Mouse (Mus musculus): ENCODE results near the gene 1600015I10Rik.
"Not testable (repeated sequence)": the region's sequence is repeated elsewhere in the genome, so short reads cannot be mapped to it uniquely, and the experiment has no call there.

The 1600015I10Rik gene

GRCm38 (mm10) chr6:48966696-48967095, 37.0 kb downstream of the 1600015I10Rik start:
- in situ Hi-C loops (cut with MseI, MboI), result not testable (repeated sequence)

- in situ Hi-C loops (cut with MseI, MboI), result no loop called here
Measured at GRCm38 (mm10) chr6:48967868-48968267, 38.2 kb downstream of the 1600015I10Rik start.

GRCm38 (mm10) chr6:48974663-48975062, 45.0 kb downstream of the 1600015I10Rik start, which contains the start of gene Doxl2:
Gene Doxl2 (plus strand): TSS chr6:48974963.
- in situ Hi-C loops (cut with MseI, MboI), result no loop called here

GRCm38 (mm10) chr6:48979616-48980015, 49.9 kb downstream of the 1600015I10Rik start:
- in situ Hi-C loops (cut with MseI, MboI), result no loop called here

GRCm38 (mm10) chr6:48982305-48982704, 52.6 kb downstream of the 1600015I10Rik start:
- in situ Hi-C loops (cut with MseI, MboI), result no loop called here

All from mouse trophoblast stem cell (cell line).